Mouse (Mus musculus) layer of hippocampus, adult 9-10 months (tissue): Measurements from ENCODE around the gene Rccd1.
A peak's percentile ranks its signal among the peaks of the same experiment; 100 is the strongest.
"Not testable (repeated sequence)": the region's sequence is repeated elsewhere in the genome, so short reads cannot be mapped to it uniquely, and the experiment has no call there.

Source experiments
- DNase-seq: peaks from one replicate; pipeline ENCODE4 v3.0.0; 2022; ENCODE audit warnings: low spot score

The Rccd1 gene

GRCm38 (mm10) chr7:80343270-80344018, 19.2 kb upstream of the Rccd1 start:
- no peak for DNase-seq

- peak; percentile 95 for DNase-seq
Measured at GRCm38 (mm10) chr7:80342858-80343257, 18.6 kb upstream of the Rccd1 start, which contains the start of gene Hddc3. TSS of gene Hddc3 (plus strand) at chr7:80343104.

- DNase-seq, result no peak
Measured at GRCm38 (mm10) chr7:80341793-80342192, 17.5 kb upstream of the Rccd1 start.

- peak; percentile 44 for DNase-seq
Measured at GRCm38 (mm10) chr7:80340793-80341192, 16.5 kb upstream of the Rccd1 start, which contains the start of gene Unc45a. TSS of gene Unc45a (minus strand) at chr7:80341005.

GRCm38 (mm10) chr7:80339793-80340628, 15.8 kb upstream of the Rccd1 start:
- peak; percentile 98 for DNase-seq

- no peak for DNase-seq
Measured at GRCm38 (mm10) chr7:80339371-80339770, 15.1 kb upstream of the Rccd1 start.

GRCm38 (mm10) chr7:80336932-80337331, 12.7 kb upstream of the Rccd1 start:
- no peak for DNase-seq

GRCm38 (mm10) chr7:80334848-80335247, 10.6 kb upstream of the Rccd1 start:
- no peak for DNase-seq

GRCm38 (mm10) chr7:80331433-80331832, 7.2 kb upstream of the Rccd1 start:
- DNase-seq, result no peak

- DNase-seq, result no peak
Measured at GRCm38 (mm10) chr7:80330278-80330677, 6.0 kb upstream of the Rccd1 start.

GRCm38 (mm10) chr7:80326076-80326475, 1.8 kb upstream of the Rccd1 start:
- no peak for DNase-seq

GRCm38 (mm10) chr7:80325292-80325868, 1.1 kb upstream of the Rccd1 start:
- no peak for DNase-seq

- not testable (repeated sequence) for DNase-seq
Measured at GRCm38 (mm10) chr7:80324816-80325119, 514 bp upstream of the Rccd1 start.

- no peak for DNase-seq
Measured at GRCm38 (mm10) chr7:80323336-80323735, 918 bp downstream of the Rccd1 start.

GRCm38 (mm10) chr7:80319846-80320496, 4.3 kb downstream of the Rccd1 start:
- DNase-seq, result no peak

GRCm38 (mm10) chr7:80318670-80319069, 5.6 kb downstream of the Rccd1 start:
- DNase-seq, result no peak

- no peak for DNase-seq
Measured at GRCm38 (mm10) chr7:80317439-80318115, 6.7 kb downstream of the Rccd1 start.

GRCm38 (mm10) chr7:80315733-80316132, 8.5 kb downstream of the Rccd1 start:
- no peak for DNase-seq

- no peak for DNase-seq
Measured at GRCm38 (mm10) chr7:80310771-80311170, 13.5 kb downstream of the Rccd1 start.

GRCm38 (mm10) chr7:80307766-80308165, 16.5 kb downstream of the Rccd1 start:
- DNase-seq, result no peak

- DNase-seq, result no peak
Measured at GRCm38 (mm10) chr7:80301522-80301921, 22.7 kb downstream of the Rccd1 start.

- DNase-seq, result no peak
Measured at GRCm38 (mm10) chr7:80299568-80299967, 24.7 kb downstream of the Rccd1 start.
